Mouse (Mus musculus): ENCODE measurements around the gene Myrip. TPM values are rescaled to one million over a fixed set of nuclear protein-coding genes. Genes with fewer than 3 reads are reported as not detected.

The Myrip gene
- total and polyA plus RNA-seq, 3 experiments, result 1.5 to 6.2 (median 5.4) TPM

DNA sequence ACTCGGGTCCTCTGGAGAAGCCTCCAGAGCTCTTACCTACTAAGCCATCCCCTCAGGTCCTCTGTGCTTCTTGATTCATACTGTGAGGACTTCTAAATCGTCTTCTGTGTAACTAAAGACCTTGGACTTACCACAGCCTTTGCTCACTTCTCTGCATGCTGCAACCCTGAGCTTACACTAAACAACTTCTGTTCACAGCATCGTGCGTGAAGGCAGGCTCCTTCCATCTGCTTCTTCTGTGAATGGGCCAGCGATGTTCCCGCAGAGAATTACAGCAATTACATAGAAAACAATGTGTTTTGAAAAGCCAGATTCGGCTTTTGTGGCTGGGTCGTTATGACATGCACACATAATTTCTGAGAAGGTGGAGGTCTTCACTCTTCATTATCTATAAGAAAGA lies 181.8 kb downstream of the Myrip start:
- Histone ChIP-seq H3K4me3 (no peak overlapping the region), H3K79me2 (replicated peaks; ENCODE audit: control insufficient read depth, insufficient read depth, low read length) (no peaks in the 10 kb centered on the region), H3K36me3 (ENCODE audit: control insufficient read depth, insufficient read depth, low read length) (no peaks in the 10 kb centered on the region), H3K27ac (no peak overlapping the region), H3K27me3 (ENCODE audit: control insufficient read depth, insufficient read depth, low read length) (no peaks in the 10 kb centered on the region; the same call in 1 of the 2 replicates), H3K9ac (ENCODE audit: low read depth, low read length) (no peak overlapping the region), H3K4me1 (ENCODE audit: control insufficient read depth, insufficient read depth, low read length) (no peaks in the 10 kb centered on the region)
- TF ChIP-seq EP300 (IDR thresholded peaks at IDR 0.05; ENCODE audit: insufficient read depth, low read depth, low read length), result no peak
- TF ChIP-seq POLR2A (IDR thresholded peaks at IDR 0.05; ENCODE audit: insufficient read depth, low read depth, low read length), result no peak
- no peak for TF ChIP-seq CTCF (IDR thresholded peaks at IDR 0.05)
- 83% methylated on average over 8 of the region's 8 CpGs for WGBS
- intact Hi-C loops (cut with DNase I), result no loop called here
- no peak for DNase-seq

DNA sequence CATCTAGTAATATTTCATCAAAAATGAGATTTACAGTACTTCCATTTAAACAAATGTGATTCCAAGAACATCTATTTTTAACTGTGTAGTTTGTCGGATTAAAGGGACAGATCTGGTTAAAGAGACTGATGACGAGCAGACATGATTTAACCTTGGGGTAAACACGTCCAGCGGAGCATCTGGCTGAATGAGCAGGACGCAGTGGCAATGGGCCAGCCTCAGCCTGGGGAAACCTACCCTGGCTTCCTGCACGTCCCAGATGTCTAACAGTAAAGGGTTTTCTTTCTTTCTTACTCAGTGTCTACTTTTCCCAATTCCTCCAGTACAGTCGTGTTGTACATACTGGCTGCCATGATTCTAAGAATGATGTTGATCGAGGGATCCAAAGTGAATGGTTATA lies 185.8 kb downstream of the Myrip start:
- peak in 1 of 2 experiments; percentile 21 for DNase-seq
- intact Hi-C loops (cut with DNase I), result loop anchor here (2.0 kb wide), 1 partner anchor 44 kb away; no protein-coding TSS in a partner anchor
- Histone ChIP-seq H3K27ac (no peak overlapping the region), H3K36me3 (ENCODE audit: control insufficient read depth, insufficient read depth, low read length) (no peaks in the 10 kb centered on the region), H3K9ac (ENCODE audit: low read depth, low read length) (no peak overlapping the region), H3K4me3 (no peak overlapping the region), H3K4me1 (ENCODE audit: control insufficient read depth, insufficient read depth, low read length) (peaks cover 2% of the 10 kb centered on the region; the same call in 1 of the 2 replicates), H3K79me2 (replicated peaks; ENCODE audit: control insufficient read depth, insufficient read depth, low read length) (no peaks in the 10 kb centered on the region), H3K27me3 (ENCODE audit: control insufficient read depth, insufficient read depth, low read length) (no peaks in the 10 kb centered on the region; the same call in 1 of the 2 replicates)
- no peak for TF ChIP-seq EP300 (IDR thresholded peaks at IDR 0.05; ENCODE audit: insufficient read depth, low read depth, low read length)
- no peak for TF ChIP-seq POLR2A (IDR thresholded peaks at IDR 0.05; ENCODE audit: insufficient read depth, low read depth, low read length)
- no peak for TF ChIP-seq CTCF (IDR thresholded peaks at IDR 0.05)
- WGBS, result 55% methylated on average over 8 of the region's 8 CpGs

- TF ChIP-seq CTCF (IDR thresholded peaks at IDR 0.05) (peak; percentile 47), POLR2A (IDR thresholded peaks at IDR 0.05; ENCODE audit: insufficient read depth, low read depth, low read length) (no peak)
- intact Hi-C loops (cut with DNase I), result no loop called here
- Histone ChIP-seq H3K27ac (no peak overlapping the region; the same call in 1 of the 2 replicates), H3K4me3 (no peak overlapping the region; the same call in 1 of the 2 replicates), H3K9ac (ENCODE audit: low read depth, low read length) (no peak overlapping the region), H3K27me3 (ENCODE audit: control insufficient read depth, insufficient read depth, low read length) (no peaks in the 10 kb centered on the region), H3K79me2 (replicated peaks; ENCODE audit: control insufficient read depth, insufficient read depth, low read length) (no peaks in the 10 kb centered on the region), H3K36me3 (ENCODE audit: control insufficient read depth, insufficient read depth, low read length) (no peaks in the 10 kb centered on the region), H3K4me1 (ENCODE audit: control insufficient read depth, insufficient read depth, low read length) (peaks cover 2% of the 10 kb centered on the region; the same call in 1 of the 2 replicates)
- 69% methylated on average over 3 of the region's 3 CpGs for WGBS
- no peak for DNase-seq
These were observed 190.2 kb downstream of the Myrip start for GRCm38 (mm10) chr9:120491509-120491908.

GRCm38 (mm10) chr9:120492010-120492399 lies 190.7 kb downstream of the Myrip start, which contains the start of gene Eif1b:
Gene Eif1b, plus strand, starts transcription at chr9:120492232.
- Histone ChIP-seq H3K27me3 (ENCODE audit: control insufficient read depth, insufficient read depth, low read length) (no peaks in the 10 kb centered on the region), H3K79me2 (replicated peaks; ENCODE audit: control insufficient read depth, insufficient read depth, low read length) (no peaks in the 10 kb centered on the region), H3K9ac (ENCODE audit: low read depth, low read length) (peak within 1 kb of the TSS; percentile 90), H3K4me3 (peak within 1 kb of the TSS; percentile 90), H3K4me1 (ENCODE audit: control insufficient read depth, insufficient read depth, low read length) (peaks cover 2% of the 10 kb centered on the region; the same call in 1 of the 2 replicates), H3K36me3 (ENCODE audit: control insufficient read depth, insufficient read depth, low read length) (no peaks in the 10 kb centered on the region), H3K27ac (peak within 1 kb of the TSS; percentile 90)
- TF ChIP-seq EP300 (IDR thresholded peaks at IDR 0.05; ENCODE audit: insufficient read depth, low read depth, low read length) (no peak), CTCF (IDR thresholded peaks at IDR 0.05) (no peak)
- 5% methylated on average over 19 of the region's 19 CpGs for WGBS
- intact Hi-C loops (cut with DNase I), result no loop called here
- DNase-seq, result no peak

DNA sequence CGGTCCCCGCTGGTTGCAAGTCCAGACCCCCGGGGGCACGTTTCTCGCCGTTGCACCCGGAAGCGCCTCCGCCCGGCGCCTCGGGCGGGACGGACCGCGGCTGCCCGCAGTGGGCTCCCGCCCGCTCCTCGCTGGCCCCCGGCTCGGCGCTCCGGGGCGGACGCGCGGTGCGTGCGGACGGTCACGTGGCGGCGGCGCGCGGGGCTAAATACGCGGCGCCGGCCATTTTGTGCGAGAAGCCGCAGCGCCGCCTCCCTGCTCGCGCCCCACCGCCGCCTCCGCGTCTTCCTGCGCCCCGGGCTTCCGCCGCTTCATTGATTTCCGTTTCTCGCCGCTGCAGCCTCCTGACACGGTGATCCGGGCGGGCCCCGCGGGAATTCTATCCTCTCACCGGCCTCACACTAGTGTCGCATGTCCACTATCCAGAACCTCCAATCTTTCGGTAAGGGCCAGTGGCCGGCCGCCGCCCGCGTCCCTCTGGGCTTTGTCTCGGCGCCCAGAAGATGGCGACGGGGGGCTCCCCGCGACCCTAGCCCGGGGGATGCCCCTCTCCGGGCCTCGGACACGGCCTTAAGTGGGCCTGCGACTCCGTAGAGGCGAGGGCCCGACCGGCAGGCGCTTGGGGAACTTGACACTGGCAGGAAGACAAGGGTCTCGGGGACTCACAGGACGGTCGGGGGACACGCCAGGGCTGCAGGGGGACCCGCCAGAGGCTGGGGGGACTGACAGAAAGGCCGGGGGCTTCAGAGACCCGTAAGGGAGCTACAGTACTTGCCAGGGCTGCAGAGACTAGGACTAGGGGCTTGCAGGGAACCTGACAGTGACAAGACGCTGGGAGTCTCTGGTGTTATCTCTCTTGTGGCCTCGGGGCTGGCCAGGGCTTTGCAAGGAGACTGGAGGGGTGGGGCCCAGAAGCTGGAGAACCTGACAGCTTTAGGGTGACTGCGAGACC lies 191.4 kb downstream of the Myrip start:
- TF ChIP-seq CTCF (IDR thresholded peaks at IDR 0.05) (no peak), POLR2A (IDR thresholded peaks at IDR 0.05; ENCODE audit: insufficient read depth, low read depth, low read length) (peak; percentile 76; the same call in 1 of the 2 replicates), EP300 (IDR thresholded peaks at IDR 0.05; ENCODE audit: insufficient read depth, low read depth, low read length) (no peak)
- under 1% methylated on average over 95 of the region's 97 CpGs for whole genome bisulfite sequencing
- no peaks in the 10 kb centered on the region for H3K36me3 ChIP-seq (ENCODE audit: control insufficient read depth, insufficient read depth, low read length)
- H3K9ac ChIP-seq (ENCODE audit: low read depth, low read length), result peak overlapping the region; percentile 90
- no peaks in the 10 kb centered on the region for H3K79me2 ChIP-seq (replicated peaks; ENCODE audit: control insufficient read depth, insufficient read depth, low read length)
- intact Hi-C loops (cut with DNase I), result no loop called here
- no peaks in the 10 kb centered on the region for H3K27me3 ChIP-seq (ENCODE audit: control insufficient read depth, insufficient read depth, low read length)
- peak overlapping the region; percentile 90 for H3K4me3 ChIP-seq
- peak overlapping the region; percentile 90 for H3K27ac ChIP-seq
- peak; percentile 88 to 90 for DNase-seq
- H3K4me1 ChIP-seq (ENCODE audit: control insufficient read depth, insufficient read depth, low read length), result peaks cover 2% of the 10 kb centered on the region; the same call in 1 of the 2 replicates

DNA sequence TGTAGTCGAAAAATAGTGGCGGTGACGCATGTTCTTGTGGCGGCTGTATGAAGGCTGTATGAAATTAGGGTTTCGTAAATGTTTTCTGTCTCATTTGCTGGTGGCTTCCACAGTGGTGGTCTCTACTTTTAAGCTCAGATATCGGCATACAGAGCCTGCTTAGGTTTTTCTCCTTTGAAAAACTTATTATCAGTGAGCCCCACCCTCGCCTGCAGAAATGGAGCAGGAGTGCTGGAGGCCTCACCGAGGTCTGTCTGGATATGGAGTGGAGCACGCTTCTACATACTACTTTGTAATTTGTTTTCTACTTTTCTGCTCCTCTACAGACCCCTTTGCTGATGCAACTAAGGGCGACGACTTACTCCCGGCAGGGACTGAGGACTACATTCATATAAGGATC lies 192.5 kb downstream of the Myrip start:
- no peaks in the 10 kb centered on the region for H3K79me2 ChIP-seq (replicated peaks; ENCODE audit: control insufficient read depth, insufficient read depth, low read length)
- peaks cover 2% of the 10 kb centered on the region; the same call in 1 of the 2 replicates for H3K4me1 ChIP-seq (ENCODE audit: control insufficient read depth, insufficient read depth, low read length)
- H3K27me3 ChIP-seq (ENCODE audit: control insufficient read depth, insufficient read depth, low read length), result no peaks in the 10 kb centered on the region
- TF ChIP-seq EP300 (IDR thresholded peaks at IDR 0.05; ENCODE audit: insufficient read depth, low read depth, low read length), result no peak
- no peak for TF ChIP-seq CTCF (IDR thresholded peaks at IDR 0.05)
- no peak for TF ChIP-seq POLR2A (IDR thresholded peaks at IDR 0.05; ENCODE audit: insufficient read depth, low read depth, low read length)
- H3K36me3 ChIP-seq (ENCODE audit: control insufficient read depth, insufficient read depth, low read length), result no peaks in the 10 kb centered on the region
- peak overlapping the region; percentile 44 for H3K4me3 ChIP-seq
- H3K27ac ChIP-seq, result no peak overlapping the region
- no peak overlapping the region for H3K9ac ChIP-seq (ENCODE audit: low read depth, low read length)
- intact Hi-C loops (cut with DNase I), result no loop called here
- DNase-seq, result no peak
- WGBS, result 74% methylated on average over 12 of the region's 12 CpGs

Measured in heart, adult 2 months (tissue).